Mouse (Mus musculus): Measurements from ENCODE around the gene Sbpl. TPM values are rescaled to one million over a fixed set of nuclear protein-coding genes. Genes with fewer than 3 reads are reported as not detected.
A peak's percentile ranks its signal among the peaks of the same experiment; 100 is the strongest.

Gene Sbpl
- total and polyA plus RNA-seq, 2 experiments from 2014 or later: not detected

- peak; percentile 87 for ATAC-seq
- Histone ChIP-seq H3K4me1 (ENCODE audit: insufficient read depth, low read length) (no peaks in the 10 kb centered on the region), H3K4me3 (ENCODE audit: low read length) (peak overlapping the region; percentile 20), H3K9me3 (ENCODE audit: low read length) (no peaks in the 10 kb centered on the region), H3K4me2 (ENCODE audit: low read depth, low read length) (peak overlapping the region; percentile 58), H3K9ac (replicated peaks; ENCODE audit: low read length) (0 out of 2 replicates have a peak overlapping the region, but pooled peaks have one; percentile 44), H3K27me3 (ENCODE audit: insufficient read depth, low read length) (no peaks in the 10 kb centered on the region), H3K27ac (peak overlapping the region; percentile 41; the same call in 1 of the 2 replicates), H3K36me3 (ENCODE audit: insufficient read depth, low read length) (no peaks in the 10 kb centered on the region)
- WGBS: 10% methylated on average over 31 of the region's 31 CpGs
- TF ChIP-seq CTCF (IDR thresholded peaks at IDR 0.05; ENCODE audit: low read depth): peak; percentile 83
- peak; percentile 95 for DNase-seq (ENCODE audit: low spot score)
Measured at GRCm38 (mm10) chr17:23993559-23994428, 38.7 kb upstream of the Sbpl start.

GRCm38 (mm10) chr17:23992789-23993553 lies 37.9 kb upstream of the Sbpl start:
- DNase-seq (ENCODE audit: low spot score): no peak
- Histone ChIP-seq H3K4me3 (ENCODE audit: low read length) (peak overlapping the region; percentile 7; the same call in 1 of the 2 replicates), H3K27ac (no peak overlapping the region), H3K9ac (replicated peaks; ENCODE audit: low read length) (no peak overlapping the region), H3K27me3 (ENCODE audit: insufficient read depth, low read length) (no peaks in the 10 kb centered on the region), H3K9me3 (ENCODE audit: low read length) (no peaks in the 10 kb centered on the region), H3K4me2 (ENCODE audit: low read depth, low read length) (peak overlapping the region; percentile 58), H3K4me1 (ENCODE audit: insufficient read depth, low read length) (no peaks in the 10 kb centered on the region), H3K36me3 (ENCODE audit: insufficient read depth, low read length) (no peaks in the 10 kb centered on the region)
- 73% methylated on average over 9 of the region's 9 CpGs for WGBS
- ATAC-seq: peak; percentile 71
- no peak for TF ChIP-seq CTCF (IDR thresholded peaks at IDR 0.05; ENCODE audit: low read depth)

- no peak for ATAC-seq
- no peaks in the 10 kb centered on the region for H3K9me3 ChIP-seq (ENCODE audit: low read length)
- no peak overlapping the region for H3K4me2 ChIP-seq (ENCODE audit: low read depth, low read length)
- H3K9ac ChIP-seq (replicated peaks; ENCODE audit: low read length): no peak overlapping the region
- H3K27ac ChIP-seq: no peak overlapping the region
- TF ChIP-seq CTCF (IDR thresholded peaks at IDR 0.05; ENCODE audit: low read depth): no peak
- DNase-seq (ENCODE audit: low spot score): no peak
- H3K4me3 ChIP-seq (ENCODE audit: low read length): no peak overlapping the region
- no peaks in the 10 kb centered on the region for H3K27me3 ChIP-seq (ENCODE audit: insufficient read depth, low read length)
- H3K36me3 ChIP-seq (ENCODE audit: insufficient read depth, low read length): no peaks in the 10 kb centered on the region
- H3K4me1 ChIP-seq (ENCODE audit: insufficient read depth, low read length): no peaks in the 10 kb centered on the region
- WGBS: 39% methylated on average over 2 of the region's 2 CpGs
Measured at GRCm38 (mm10) chr17:23989802-23990201, 34.7 kb upstream of the Sbpl start.

- Histone ChIP-seq H3K27me3 (ENCODE audit: insufficient read depth, low read length) (no peaks in the 10 kb centered on the region), H3K9me3 (ENCODE audit: low read length) (no peaks in the 10 kb centered on the region), H3K27ac (no peak overlapping the region), H3K4me3 (ENCODE audit: low read length) (no peak overlapping the region), H3K4me1 (ENCODE audit: insufficient read depth, low read length) (no peaks in the 10 kb centered on the region), H3K4me2 (ENCODE audit: low read depth, low read length) (no peak overlapping the region), H3K36me3 (ENCODE audit: insufficient read depth, low read length) (no peaks in the 10 kb centered on the region), H3K9ac (replicated peaks; ENCODE audit: low read length) (no peak overlapping the region)
- ATAC-seq (no peak), DNase-seq (ENCODE audit: low spot score) (no peak)
- no peak for TF ChIP-seq CTCF (IDR thresholded peaks at IDR 0.05; ENCODE audit: low read depth)
- WGBS: 76% methylated on average over 1 of the region's 1 CpGs
Measured at GRCm38 (mm10) chr17:23984989-23985388, 29.9 kb upstream of the Sbpl start.

GRCm38 (mm10) chr17:23982912-23983311 lies 27.8 kb upstream of the Sbpl start:
- no peak for TF ChIP-seq CTCF (IDR thresholded peaks at IDR 0.05; ENCODE audit: low read depth)
- H3K4me1 ChIP-seq (ENCODE audit: insufficient read depth, low read length): no peaks in the 10 kb centered on the region
- no peak overlapping the region for H3K4me2 ChIP-seq (ENCODE audit: low read depth, low read length)
- DNase-seq (ENCODE audit: low spot score) (no peak), ATAC-seq (no peak)
- H3K27ac ChIP-seq: no peak overlapping the region
- no peak overlapping the region for H3K9ac ChIP-seq (replicated peaks; ENCODE audit: low read length)
- 64% methylated on average over 4 of the region's 4 CpGs for WGBS
- no peaks in the 10 kb centered on the region for H3K36me3 ChIP-seq (ENCODE audit: insufficient read depth, low read length)
- H3K27me3 ChIP-seq (ENCODE audit: insufficient read depth, low read length): no peaks in the 10 kb centered on the region
- no peaks in the 10 kb centered on the region for H3K9me3 ChIP-seq (ENCODE audit: low read length)
- H3K4me3 ChIP-seq (ENCODE audit: low read length): no peak overlapping the region

GRCm38 (mm10) chr17:23980297-23980909 lies 25.3 kb upstream of the Sbpl start, which contains the start of gene Prss30:
Gene Prss30 (minus strand): TSS chr17:23980566.
- Histone ChIP-seq H3K9ac (replicated peaks; ENCODE audit: low read length) (no peak within 1 kb of the TSS), H3K4me1 (ENCODE audit: insufficient read depth, low read length) (no peaks in the 10 kb centered on the region), H3K4me3 (ENCODE audit: low read length) (no peak within 1 kb of the TSS), H3K9me3 (ENCODE audit: low read length) (no peaks in the 10 kb centered on the region), H3K36me3 (ENCODE audit: insufficient read depth, low read length) (no peaks in the 10 kb centered on the region), H3K27ac (no peak within 1 kb of the TSS), H3K4me2 (ENCODE audit: low read depth, low read length) (no peak within 1 kb of the TSS), H3K27me3 (ENCODE audit: insufficient read depth, low read length) (no peaks in the 10 kb centered on the region)
- 76% methylated on average over 10 of the region's 10 CpGs for WGBS
- no peak for DNase-seq (ENCODE audit: low spot score)
- no peak for TF ChIP-seq CTCF (IDR thresholded peaks at IDR 0.05; ENCODE audit: low read depth)
- ATAC-seq: no peak

Measured in hindbrain, postnatal 0 days (tissue).